Comparison of ENCODE assay signal across 11 mouse cellular contexts in genomic region chr7:50260016-50260415, GRCm38 (mm10).
"Had no signal": no experiment of that assay in that cellular context is flagged by ENCODE, and none has a peak within 500 bp of the region (broad histone marks: within the 10 kb centered on the region; RNA-seq: fewer than 3 reads in every experiment).

No protein-coding gene starts in this region.

- ATAC-seq: liver, postnatal 0 days; lung, postnatal 0 days; midbrain, embryonic 13.5 days; midbrain, embryonic 15.5 days had no signal

- DNase-seq: liver, postnatal 0 days; lung, adult 2 months; lung, postnatal 14 days; lung, postnatal 36 days; right cerebral cortex, postnatal 14 days; thymus, adult 2 months; thymus, postnatal 25 days; thymus, postnatal 4 days had no signal
